Mouse (Mus musculus) 3134 (cell line): ENCODE measurements around the gene Zfp39.

ENCODE experiments used
- DNase-seq: peaks from one replicate; pipeline ENCODE4 v3.0.0-alpha.2; 2011; ENCODE audit warnings: low spot score; ENCODE audit not compliant: insufficient read length; ENCODE audit errors: extremely low read depth

Gene Zfp39

DNA sequence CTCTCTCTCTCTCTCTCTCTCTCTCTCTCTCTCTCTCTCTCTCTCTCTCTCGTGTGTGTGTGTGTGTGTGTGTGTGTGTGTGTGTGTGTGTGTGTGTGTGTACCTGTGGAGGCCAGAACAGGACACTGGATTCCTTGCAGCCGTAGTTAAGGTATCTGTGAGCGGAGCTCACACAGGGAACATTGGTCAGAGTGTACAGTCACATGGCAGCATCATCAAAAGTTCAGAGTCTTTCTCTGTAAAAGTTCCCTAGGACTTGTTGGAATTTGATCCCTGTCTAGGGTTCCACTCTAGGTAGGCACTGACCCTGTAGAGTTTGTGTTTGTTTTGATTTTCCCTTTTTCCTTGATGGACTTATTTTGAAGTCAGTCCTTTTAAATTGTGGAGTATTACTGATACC lies 22.6 kb upstream of the Zfp39 start:
- no peak for DNase-seq

DNA sequence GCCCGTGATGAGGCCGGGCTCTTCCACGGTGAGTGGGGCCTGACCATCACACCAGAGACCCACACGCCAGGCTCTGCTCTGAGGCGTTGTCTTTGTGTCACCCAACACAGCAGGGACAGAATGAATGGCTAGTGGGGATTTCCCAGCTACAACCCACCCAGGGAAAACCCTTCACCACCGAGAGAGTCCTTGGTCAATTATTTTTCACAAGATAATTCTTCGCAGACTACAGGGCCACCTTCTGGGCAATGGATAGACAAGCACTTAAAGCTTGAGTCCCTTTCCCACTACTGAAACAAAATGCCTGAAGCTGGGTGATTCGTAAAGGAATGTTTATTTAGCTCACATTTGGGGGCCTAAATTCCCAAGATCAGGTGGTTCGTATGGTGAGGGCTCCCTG lies 18.4 kb upstream of the Zfp39 start:
- no peak for DNase-seq

DNA sequence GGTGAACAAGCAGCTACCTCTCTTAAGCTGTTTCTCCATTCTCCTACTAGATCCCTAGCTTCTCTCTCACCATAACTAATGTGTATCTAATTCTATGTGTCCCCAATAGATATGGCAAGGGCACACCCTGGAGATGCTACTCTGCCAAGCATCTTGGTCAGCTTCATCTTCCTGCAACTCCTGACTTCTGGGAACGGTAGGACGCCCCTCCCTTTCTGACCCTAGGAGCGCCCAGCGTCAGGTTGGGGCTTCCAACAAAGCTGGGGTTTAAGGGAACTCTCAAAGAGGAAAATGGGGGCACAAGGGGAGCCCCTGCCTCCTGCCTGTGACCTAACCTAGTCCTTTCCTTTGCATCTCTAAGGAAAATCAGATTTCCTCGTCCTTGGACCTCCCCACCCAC lies 14.7 kb upstream of the Zfp39 start:
- no peak for DNase-seq

DNA sequence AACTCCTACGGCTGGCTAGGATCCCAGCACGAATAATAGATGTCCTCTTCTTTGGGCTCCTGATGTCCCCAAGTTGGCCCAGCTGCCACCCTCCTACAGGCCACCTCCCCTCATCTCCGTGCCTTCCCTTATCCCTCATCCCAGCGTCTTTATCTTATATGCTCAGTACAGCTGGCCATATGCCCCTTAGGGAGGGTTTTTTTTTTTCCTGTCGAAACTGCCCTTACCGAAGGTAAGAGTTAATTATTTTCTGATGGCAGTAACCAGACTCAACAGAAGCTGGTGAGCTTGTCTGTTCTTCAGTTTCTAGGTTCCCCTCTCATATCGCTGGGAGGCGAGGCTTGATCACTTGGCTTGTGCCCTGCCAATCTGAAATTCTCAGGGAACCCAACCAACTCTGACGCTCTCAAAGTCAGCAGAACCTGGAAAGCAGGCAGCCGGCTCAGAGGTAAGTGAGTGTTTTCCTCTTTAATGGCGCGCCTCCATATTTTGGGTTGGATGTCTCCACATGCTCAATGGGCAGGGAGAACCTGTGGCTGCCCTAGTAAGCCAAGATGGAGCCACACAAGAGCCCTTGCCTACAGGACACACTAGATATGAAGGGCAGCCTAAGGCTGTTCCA lies 13.8 kb upstream of the Zfp39 start, which contains the start of gene Btnl10:
Gene Btnl10, plus strand, starts transcription at position 164 of the 622 bp plus-strand sequence.
- DNase-seq: no peak

DNA sequence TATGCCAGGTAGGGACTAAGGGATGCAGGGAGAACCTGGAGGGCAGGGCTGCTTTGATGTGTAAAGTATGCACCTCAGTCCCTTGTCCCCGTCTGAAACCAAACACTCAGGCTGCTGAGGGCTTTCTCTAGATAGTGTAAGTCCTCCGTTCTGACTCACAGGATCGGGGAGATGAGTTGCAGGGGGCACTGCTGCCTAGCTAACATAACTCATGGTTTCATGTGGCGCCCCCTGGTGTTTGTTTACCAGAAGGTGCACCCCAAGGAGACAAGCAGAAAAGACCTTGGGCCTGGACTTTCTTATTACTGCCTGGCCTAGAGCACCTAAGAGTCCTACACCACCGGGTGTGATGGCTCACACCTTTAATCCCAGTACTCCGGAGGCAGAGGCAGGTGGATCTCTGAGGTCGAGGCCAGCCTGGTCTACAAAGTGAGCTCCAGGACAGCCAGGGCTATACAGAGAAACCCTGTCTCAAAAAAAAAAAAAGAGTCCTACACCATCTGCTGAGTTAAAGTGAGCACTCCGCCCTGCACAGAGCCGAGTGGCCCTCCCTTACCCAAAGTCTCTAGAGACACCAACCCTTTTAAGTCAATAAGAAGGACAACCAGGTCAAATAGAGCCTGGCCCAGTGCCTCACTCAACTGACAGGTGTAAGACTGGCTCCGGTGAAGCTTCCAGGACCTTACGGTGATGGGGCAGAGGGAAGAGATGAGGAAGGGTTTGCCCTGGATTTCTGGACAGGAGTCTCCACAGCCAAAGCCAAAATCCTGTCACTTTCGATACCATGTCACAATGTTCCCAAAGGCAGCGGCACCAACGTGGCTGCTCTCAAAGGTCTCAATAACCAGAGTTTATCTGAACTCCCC lies 13.1 kb upstream of the Zfp39 start:
- DNase-seq: peak; percentile 27

DNA sequence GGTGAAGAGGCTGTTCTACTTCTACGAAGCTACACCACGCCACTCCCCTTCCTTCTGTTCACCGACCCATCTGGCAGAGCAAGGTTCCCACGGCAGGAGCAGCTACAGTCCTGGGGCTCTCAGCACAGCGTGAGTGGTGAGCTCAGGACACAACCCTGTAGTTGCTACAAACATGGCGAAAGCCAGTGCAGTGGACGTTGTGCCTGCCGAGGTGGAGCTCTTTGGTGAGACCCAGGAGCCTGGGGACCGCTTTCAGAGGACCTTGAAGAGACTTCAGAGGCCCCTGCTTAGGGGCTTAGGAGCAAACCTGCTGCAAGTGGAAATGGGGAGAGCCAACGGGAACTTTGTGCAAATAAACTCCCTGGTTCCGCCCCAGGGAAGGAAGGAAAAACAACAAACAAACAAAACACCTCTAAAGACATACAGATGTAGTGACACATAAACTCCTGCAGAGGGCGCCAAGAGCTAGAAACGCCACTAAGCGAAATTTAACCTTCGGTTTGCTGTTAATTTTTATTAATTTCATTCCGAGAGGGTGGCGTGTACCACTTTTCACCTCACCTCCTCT lies 10.5 kb upstream of the Zfp39 start:
- DNase-seq: no peak

DNA sequence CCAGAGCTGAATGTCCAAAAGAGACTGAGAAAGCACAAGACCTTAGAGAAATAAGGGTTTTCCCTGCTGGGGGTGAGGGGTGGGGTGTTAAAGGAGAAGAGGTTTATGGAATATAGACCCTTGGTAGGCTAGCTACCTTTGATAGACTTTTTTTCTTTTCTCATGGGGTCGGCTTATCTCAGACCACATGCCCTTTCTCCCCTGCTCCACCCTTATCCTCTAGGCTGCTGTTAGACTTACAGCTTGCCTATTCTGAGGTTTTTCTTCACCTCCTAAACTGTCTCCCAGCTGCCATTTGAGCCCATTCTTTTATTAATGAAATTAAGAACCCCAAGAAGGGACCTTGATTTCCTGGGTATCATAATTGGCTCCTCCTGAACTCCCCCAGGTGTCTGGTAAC lies 9.8 kb upstream of the Zfp39 start:
- DNase-seq: no peak

DNA sequence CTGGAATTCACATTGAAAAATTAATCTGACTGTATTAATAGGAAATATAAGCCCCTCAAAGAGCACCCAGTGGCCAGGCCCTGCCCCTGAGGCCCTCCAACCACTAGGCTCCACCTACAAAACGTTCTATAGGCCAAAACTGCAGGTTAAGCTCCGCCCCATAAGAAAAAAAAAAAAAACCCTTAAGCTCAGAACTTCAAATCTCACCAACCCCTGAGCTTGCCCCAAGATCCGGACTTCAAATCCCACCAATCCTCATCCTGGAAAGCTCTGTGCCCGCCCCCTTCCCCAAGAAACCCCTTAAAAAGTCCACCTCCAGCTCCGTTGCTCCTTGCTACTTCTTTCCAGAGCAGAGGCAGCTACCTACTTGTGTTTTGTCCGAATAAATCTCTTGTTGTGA lies 813 bp upstream of the Zfp39 start:
- DNase-seq: peak; percentile 50

DNA sequence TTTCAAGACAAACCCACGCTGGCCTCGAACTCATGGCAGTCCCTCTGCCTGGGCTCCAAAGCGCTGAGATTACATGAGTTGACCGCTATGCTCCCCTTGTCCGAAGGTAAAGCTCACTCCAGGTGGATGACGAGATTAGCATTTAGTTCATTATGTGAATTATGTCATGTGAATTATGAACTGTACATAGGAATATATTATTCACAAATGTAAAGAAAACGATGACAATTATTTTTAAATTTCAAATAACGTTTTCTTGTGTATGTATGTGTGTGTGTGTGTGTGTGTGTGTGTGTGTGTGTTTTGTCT lies 339 bp upstream of the Zfp39 start:
- no peak for DNase-seq

DNA sequence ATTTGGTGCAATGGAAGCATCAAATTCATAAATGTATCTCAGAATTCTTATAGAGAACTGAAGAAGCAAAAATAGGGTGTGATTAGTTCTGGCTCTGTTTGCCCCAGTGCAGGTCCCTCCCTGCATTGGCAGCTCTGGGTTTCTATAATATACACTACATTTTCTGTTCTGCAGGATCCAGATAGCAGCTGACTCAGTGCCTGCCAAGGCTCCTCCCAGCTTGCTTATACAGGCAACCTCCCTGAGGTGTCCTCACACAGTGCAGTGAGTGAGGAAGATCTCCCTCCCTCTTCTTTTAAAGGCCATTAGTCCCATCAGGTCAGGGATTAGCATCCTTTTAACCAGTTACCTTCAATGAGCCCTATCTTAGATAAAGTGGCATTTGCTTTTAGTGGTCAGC lies 2.9 kb downstream of the Zfp39 start:
- DNase-seq: no peak

DNA sequence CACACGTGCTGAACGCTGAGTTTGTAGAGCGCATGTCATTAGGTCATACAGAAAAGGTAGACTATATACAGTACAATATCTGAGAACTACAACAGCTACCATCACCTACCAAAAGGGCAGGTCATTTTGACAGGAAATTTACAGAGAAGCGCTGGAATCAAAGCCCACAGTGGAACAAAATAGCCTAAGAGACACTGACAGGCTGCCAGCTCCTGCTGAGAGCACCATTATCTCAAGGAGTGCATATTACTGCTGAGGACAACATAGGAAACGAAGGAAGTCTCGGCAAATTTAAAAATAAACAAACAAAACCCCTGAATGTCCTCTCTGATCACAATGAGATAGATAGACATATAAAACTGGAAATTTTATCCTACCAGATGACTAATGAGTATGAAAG lies 6.5 kb downstream of the Zfp39 start:
- DNase-seq: no peak

DNA sequence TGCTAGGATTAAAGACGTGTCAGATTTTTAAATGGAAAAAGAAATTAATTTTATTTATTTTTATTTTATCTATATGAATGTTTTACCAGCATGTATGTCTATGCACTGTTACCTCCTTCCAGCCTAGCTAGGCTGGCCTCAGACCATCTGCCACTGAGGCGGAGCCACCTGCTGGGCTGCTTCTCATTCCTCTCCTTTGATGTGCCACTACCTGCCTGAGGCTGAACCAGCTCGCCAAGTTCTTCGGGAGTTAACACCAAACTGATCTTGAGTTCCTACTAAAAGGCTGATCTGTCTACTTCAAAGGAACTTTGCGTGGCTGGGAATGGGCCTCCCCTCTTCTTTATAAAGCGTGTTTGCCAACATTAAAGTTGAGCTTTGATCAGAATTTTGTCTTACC lies 9.6 kb downstream of the Zfp39 start:
- DNase-seq: no peak

DNA sequence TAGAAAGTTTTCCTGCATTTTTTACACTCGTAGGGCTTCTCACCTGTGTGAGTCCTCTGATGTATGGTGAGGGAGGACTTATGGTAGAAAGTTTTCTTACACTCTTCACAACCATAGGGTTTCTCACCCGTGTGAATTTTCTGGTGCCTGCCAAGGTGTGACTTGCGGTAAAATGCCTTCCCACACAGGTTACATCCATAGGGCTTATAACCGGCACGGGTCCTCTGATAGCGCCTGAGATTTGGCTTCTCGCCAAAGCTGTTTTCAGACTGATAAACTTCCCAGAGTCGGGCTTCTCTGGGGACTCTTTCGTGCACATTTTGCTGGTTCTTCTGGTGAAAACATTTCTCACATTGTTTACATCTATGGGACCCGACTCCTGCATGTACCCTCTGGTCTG lies 13.5 kb downstream of the Zfp39 start:
- DNase-seq: no peak

DNA sequence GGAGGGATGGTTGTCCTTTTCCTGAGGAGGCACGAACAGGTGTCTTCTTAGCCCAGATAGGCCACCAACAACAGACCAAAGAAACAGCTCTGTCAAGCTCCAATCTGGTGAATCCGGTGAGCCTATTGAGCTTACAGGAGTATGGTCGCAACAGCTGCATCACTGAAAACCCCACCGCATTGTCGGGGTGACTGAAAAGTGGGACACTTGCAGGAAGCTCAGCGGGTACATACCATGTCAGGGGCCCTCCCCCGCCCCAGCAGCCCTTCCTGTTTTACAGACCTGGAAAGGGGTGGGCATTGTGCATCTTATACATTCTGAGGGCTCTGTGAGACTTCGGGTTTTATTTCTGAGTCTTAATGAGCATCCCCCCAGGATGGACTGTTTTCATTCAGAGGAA lies 20.3 kb downstream of the Zfp39 start:
- DNase-seq: no peak

DNA sequence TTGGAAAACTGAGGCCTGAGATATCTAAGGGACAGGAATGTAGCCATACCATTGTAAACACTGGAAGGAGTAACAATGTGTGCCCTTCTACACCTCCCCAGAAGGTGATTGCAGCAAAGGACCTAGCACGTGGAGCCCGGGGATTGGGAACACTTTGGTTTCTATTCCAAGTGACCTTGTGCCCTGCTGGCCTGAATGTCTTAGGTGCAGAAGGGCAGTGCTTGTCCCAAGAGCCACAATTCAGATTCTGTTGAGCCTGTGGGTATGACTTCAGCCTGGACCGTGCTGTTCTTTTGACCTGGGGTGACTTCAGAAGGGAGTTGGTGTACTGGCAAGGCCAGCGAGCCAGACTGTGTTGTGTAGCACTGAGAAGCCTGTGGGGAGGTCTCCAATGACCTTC lies 33.1 kb downstream of the Zfp39 start:
- no peak for DNase-seq

DNA sequence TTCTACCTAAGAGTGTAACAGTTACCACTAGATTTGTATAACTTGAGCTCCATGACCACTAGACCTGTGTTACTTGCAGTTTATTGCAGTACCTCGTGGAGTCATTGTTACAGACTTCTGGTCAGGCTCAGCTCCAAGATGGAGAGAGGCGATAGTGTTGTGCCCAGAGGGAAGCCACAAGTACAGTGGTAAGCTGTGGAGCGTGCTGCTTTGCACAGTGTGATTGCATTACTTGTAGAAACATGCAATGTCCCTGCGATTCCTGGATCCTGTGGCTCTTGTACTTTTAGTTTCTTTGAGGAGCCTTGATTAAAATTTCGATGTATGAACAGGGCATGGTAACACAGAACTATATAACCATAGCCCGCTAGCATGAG lies 36.1 kb downstream of the Zfp39 start:
- no peak for DNase-seq

DNA sequence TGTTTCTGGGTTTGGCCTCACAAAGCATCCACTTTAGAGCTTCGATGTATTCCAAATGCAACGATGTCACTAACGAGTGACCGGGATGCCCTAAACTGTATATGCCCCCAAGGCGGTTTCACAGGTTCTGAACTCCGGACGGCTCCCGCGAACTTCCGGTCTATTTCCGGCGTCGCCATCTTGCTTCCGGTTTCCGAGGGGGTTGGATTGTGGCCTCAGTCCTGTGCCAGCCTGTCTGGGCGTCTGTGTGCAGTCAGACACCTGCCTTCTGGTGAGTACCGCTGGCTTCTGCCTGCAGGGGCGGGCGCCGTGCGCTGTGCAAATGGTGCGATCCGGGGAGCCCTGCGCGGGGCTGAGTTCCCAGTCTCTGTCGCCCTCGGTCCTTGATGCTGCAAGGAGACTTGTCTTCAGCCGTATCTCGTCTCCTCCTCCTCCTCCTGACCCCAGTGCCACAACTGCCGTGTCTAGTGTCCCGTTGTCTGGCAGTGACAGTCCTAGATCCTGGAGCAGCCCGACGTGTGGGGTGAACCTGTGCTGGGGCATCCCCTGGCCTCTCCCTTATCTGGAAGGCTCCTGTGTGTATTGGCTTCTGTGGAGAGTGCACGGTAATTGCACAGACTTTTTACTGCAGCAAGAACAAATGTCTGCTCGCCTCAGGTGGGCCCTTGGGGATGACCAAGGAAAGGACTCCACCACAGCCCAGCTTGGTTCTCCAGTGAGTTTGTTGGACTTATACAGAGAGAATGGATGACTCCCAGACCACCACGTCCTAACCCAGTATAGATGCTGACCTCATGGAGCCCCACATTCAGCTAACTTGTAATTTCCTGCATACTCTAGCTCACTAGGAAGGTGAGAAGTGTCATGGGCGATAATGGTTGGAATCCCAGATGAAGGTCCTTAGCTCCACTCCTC lies 36.7 kb downstream of the Zfp39 start, which contains the start of gene 2810021J22Rik:
Gene 2810021J22Rik, plus strand, starts transcription at position 178 of the 915 bp plus-strand sequence.
- peak; percentile 77 for DNase-seq

DNA sequence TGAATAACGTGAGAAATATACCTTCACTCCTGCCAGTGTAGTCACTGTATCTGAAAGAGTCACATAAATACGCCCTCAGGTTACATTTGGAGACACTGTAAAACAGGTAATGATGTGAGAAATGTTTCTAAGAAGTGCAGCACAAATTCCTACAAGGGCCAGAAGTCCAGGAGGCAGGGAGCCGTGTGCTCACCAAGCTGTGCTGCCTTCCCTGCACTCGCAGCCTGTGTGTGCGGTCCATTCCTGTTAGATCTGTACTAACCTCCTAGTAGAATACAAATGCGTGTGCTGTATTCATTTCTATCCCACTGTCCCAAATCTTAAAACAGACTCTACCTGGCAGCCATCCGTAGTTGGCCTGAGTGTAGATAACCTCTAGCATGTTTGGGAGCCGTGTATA lies 43.3 kb downstream of the Zfp39 start:
- DNase-seq: no peak

DNA sequence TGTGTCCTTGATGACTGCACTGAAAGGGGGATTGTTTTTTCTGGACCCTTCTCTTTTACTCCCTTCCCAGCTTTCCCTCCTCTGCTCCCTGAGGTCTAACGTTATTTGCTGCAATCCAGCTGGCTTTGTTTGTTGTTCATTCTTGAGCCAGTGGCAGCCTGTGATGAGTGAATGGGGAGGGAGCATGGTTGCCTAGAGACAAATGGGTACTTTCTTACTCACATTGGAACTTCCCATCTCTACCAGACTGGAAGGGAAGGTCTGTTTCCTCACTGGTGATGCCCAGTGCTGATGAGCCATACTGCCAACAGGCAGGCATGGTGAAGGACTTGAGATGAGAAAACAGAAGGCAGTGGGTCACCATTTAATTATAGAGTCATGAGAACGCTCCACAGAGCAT lies 54.3 kb downstream of the Zfp39 start:
- no peak for DNase-seq

DNA sequence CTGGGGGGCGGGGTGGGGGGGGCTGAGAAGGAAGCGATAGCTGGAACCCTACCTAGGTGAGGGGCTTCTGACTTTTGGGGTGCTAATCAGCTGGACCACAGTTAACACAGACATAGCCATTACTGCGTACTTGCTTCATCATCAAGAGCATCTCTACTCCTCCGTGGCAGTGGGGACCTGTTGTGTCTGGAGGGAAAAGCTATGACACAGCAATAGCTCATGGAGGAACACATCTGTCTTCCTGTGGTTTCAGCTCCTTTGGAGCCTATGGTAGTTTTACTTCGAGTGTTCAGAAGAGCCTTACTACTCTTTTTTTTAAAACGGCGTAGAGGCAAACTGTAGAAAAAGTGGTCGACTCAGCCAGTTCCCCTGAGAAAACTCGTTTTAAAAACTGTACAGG lies 56.4 kb downstream of the Zfp39 start:
- DNase-seq: no peak

DNA sequence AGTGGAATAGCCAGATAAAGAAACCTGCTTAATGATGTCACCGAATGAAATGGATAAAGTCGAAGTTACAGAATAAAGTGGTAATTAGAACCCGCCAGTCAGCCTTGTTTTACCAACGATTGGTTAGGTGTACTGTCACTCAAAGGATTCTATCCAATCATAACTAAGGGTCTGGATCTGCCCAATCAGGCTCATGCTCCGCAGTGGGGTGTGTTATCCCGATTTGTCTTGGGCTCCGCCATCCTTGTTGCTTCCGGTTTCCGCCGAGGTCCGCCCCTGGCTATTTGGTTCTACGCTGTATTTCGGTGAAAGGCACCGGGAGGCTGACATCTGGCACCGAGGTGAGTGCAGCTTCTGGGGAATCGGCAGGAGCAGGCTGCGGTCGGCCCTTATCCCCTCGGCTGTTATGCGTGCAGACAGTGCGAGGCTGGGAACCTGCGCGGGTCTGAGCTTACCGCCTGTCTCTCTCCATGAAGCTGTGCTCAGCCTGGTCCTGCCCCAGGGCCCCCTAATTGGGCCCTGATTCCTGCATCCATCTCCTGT lies 57.0 kb downstream of the Zfp39 start, which contains the start of gene Gm12258:
Gene Gm12258, plus strand, starts transcription at position 240 of the 543 bp plus-strand sequence.
- peak; percentile 83 for DNase-seq
